Mouse (Mus musculus) E14TG2a.4 (cell line): Measurements from ENCODE around the gene Acot7.

Experiments used
- H3K27me3 ChIP-seq: 2 replicates; pipeline ENCODE4 v1.6.1; 2014; ENCODE audit warnings: low read length, control low read depth; ENCODE audit not compliant: insufficient read depth
- H3K36me3 ChIP-seq: 2 replicates; pipeline ENCODE4 v1.6.1; 2014; ENCODE audit warnings: low read length, control low read depth; ENCODE audit not compliant: insufficient read depth
- H3K4me1 ChIP-seq: replicated peaks from 2 replicates; pipeline ENCODE4 v1.6.1; 2014; ENCODE audit warnings: low read depth, low read length, control low read depth
- H3K4me3 ChIP-seq: replicated peaks from 2 replicates; pipeline ENCODE4 v1.5.1; 2014; ENCODE audit warnings: mild to moderate bottlenecking, low read length
- H3K9me3 ChIP-seq: 2 replicates; pipeline ENCODE4 v1.6.1; 2014; ENCODE audit warnings: low read length, control low read depth
- CTCF ChIP-seq: conservative IDR thresholded peaks from 2 replicates; pipeline ENCODE4 v1.5.1; 2014; ENCODE audit warnings: low read length
- NANOG ChIP-seq: IDR thresholded peaks from 2 replicates; pipeline ENCODE4 v1.6.1; 2014; ENCODE audit warnings: borderline replicate concordance, low read length, mixed read lengths
- POU5F1 ChIP-seq: IDR thresholded peaks from 2 replicates; pipeline ENCODE4 v1.6.1; 2014; ENCODE audit warnings: low read length, borderline replicate concordance

The Acot7 gene

GRCm38 (mm10) chr4:152182205-152182604, 4.3 kb downstream of the Acot7 start:
- H3K36me3 ChIP-seq, result peaks cover 48% of the 10 kb centered on the region
- H3K4me1 ChIP-seq, result peaks cover 68% of the 10 kb centered on the region
- H3K9me3 ChIP-seq, result no peaks in the 10 kb centered on the region
- H3K27me3 ChIP-seq, result peaks cover 21% of the 10 kb centered on the region
- TF ChIP-seq CTCF (no peak), POU5F1 (no peak), NANOG (no peak)
- H3K4me3 ChIP-seq, result no peak overlapping the region

GRCm38 (mm10) chr4:152184353-152185035, 6.6 kb downstream of the Acot7 start:
- TF ChIP-seq NANOG (no peak), POU5F1 (no peak), CTCF (no peak)
- Histone ChIP-seq H3K9me3 (no peaks in the 10 kb centered on the region), H3K4me3 (peak overlapping the region; percentile 72), H3K4me1 (peaks cover 76% of the 10 kb centered on the region), H3K27me3 (peaks cover 9% of the 10 kb centered on the region), H3K36me3 (peaks cover 45% of the 10 kb centered on the region)

- H3K4me1 ChIP-seq, result peaks cover 77% of the 10 kb centered on the region
- TF ChIP-seq NANOG (no peak), POU5F1 (no peak), CTCF (no peak; the same call in 1 of the 2 replicates)
- H3K36me3 ChIP-seq, result peaks cover 38% of the 10 kb centered on the region
- H3K9me3 ChIP-seq, result no peaks in the 10 kb centered on the region
- H3K27me3 ChIP-seq, result peaks cover 3% of the 10 kb centered on the region; the same call in 1 of the 2 replicates
- H3K4me3 ChIP-seq, result peak overlapping the region; percentile 72
These were observed 7.2 kb downstream of the Acot7 start for GRCm38 (mm10) chr4:152185137-152185509.

- H3K9me3 ChIP-seq, result no peaks in the 10 kb centered on the region
- TF ChIP-seq CTCF (no peak), NANOG (no peak), POU5F1 (no peak)
- no peaks in the 10 kb centered on the region for H3K27me3 ChIP-seq
- peaks cover 33% of the 10 kb centered on the region for H3K36me3 ChIP-seq
- peaks cover 77% of the 10 kb centered on the region for H3K4me1 ChIP-seq
- H3K4me3 ChIP-seq, result peak overlapping the region; percentile 72
These were observed 7.7 kb downstream of the Acot7 start for GRCm38 (mm10) chr4:152185510-152186204.

- peak overlapping the region; percentile 72 for H3K4me3 ChIP-seq
- H3K27me3 ChIP-seq, result no peaks in the 10 kb centered on the region
- no peaks in the 10 kb centered on the region for H3K9me3 ChIP-seq
- peaks cover 25% of the 10 kb centered on the region for H3K36me3 ChIP-seq
- TF ChIP-seq CTCF, result no peak
- TF ChIP-seq NANOG, result no peak
- no peak for TF ChIP-seq POU5F1
- H3K4me1 ChIP-seq, result peaks cover 85% of the 10 kb centered on the region
These were observed 8.5 kb downstream of the Acot7 start for GRCm38 (mm10) chr4:152186205-152187082.

GRCm38 (mm10) chr4:152187142-152187541, 9.2 kb downstream of the Acot7 start:
- Histone ChIP-seq H3K4me1 (peaks cover 86% of the 10 kb centered on the region), H3K9me3 (no peaks in the 10 kb centered on the region), H3K27me3 (no peaks in the 10 kb centered on the region), H3K4me3 (no peak overlapping the region), H3K36me3 (peaks cover 20% of the 10 kb centered on the region)
- TF ChIP-seq POU5F1, result no peak

- Histone ChIP-seq H3K4me3 (no peak overlapping the region), H3K9me3 (no peaks in the 10 kb centered on the region), H3K36me3 (peaks cover 7% of the 10 kb centered on the region), H3K4me1 (peaks cover 96% of the 10 kb centered on the region), H3K27me3 (no peaks in the 10 kb centered on the region)
- no peak for TF ChIP-seq NANOG
- no peak for TF ChIP-seq CTCF
- TF ChIP-seq POU5F1, result no peak
These were observed 10.7 kb downstream of the Acot7 start for GRCm38 (mm10) chr4:152188651-152189050.

GRCm38 (mm10) chr4:152189071-152189470, 11.1 kb downstream of the Acot7 start:
- peaks cover 95% of the 10 kb centered on the region for H3K4me1 ChIP-seq
- no peak for TF ChIP-seq CTCF
- no peak for TF ChIP-seq POU5F1
- no peak for TF ChIP-seq NANOG
- H3K36me3 ChIP-seq, result peaks cover 3% of the 10 kb centered on the region
- no peak overlapping the region for H3K4me3 ChIP-seq
- no peaks in the 10 kb centered on the region for H3K27me3 ChIP-seq
- no peaks in the 10 kb centered on the region for H3K9me3 ChIP-seq
